17 mouse cellular contexts compared by ENCODE assay signal in the genomic region with DNA sequence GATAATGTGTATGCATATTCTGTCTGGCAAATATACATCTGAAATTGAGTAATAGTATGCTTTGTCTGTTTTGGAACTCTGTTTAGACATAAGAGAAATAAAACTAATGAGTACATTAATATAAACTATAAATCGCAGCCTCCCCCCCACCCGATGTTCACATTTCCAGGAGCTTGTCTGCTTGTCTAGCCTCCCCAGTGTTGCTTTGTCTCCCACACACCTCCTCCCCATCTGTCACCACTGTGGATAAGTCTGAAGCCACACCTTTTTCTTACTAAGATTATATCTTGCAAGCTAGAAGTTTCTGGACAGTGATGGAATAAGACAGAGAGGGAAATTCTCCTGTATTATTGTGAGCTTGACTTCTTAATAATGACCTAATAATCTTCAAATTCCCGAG. TPM values are rescaled to one million over a fixed set of nuclear protein-coding genes. Genes with fewer than 3 reads are reported as not detected.
"Had no signal": no experiment of that assay in that cellular context is flagged by ENCODE, and none has a peak within 500 bp of the region (broad histone marks: within the 10 kb centered on the region; RNA-seq: fewer than 3 reads in every experiment).

No protein-coding gene starts in this region.

- H3K27ac ChIP-seq: intestine, embryonic 15.5 days; limb, embryonic 15.5 days; liver, embryonic 12.5 days; midbrain, embryonic 10.5 days; neural tube, embryonic 12.5 days; stomach, embryonic 15.5 days had no signal

- H3K4me3 ChIP-seq: intestine, embryonic 15.5 days; limb, embryonic 15.5 days; liver, embryonic 12.5 days; midbrain, embryonic 10.5 days; neural tube, embryonic 12.5 days; stomach, embryonic 15.5 days had no signal

- DNase-seq: kidney, adult 18-20 months; kidney, postnatal 14 days; layer of hippocampus, postnatal 36 days; lung, embryonic 14.5 days; lung, postnatal 10 days; lung, postnatal 4 days; midbrain, embryonic 14.5 days; thymus, postnatal 36 days had no signal

RNA-seq across cellular contexts. Expression of gene Calcr, which starts 12.9 kb away (rescaled TPM):
- total RNA-seq: layer of hippocampus, postnatal 36 days; megakaryocyte, adult 5-6 weeks; monocyte, adult 5-6 weeks; neutrophil, adult 5-6 weeks had no signal
